Mouse (Mus musculus): Measurements from ENCODE around the gene Galnt12. TPM values are rescaled to one million over a fixed set of nuclear protein-coding genes. Genes with fewer than 3 reads are reported as not detected.

Gene Galnt12
- polyA plus RNA-seq, 1 experiment from 2014 or later: 23.1 TPM

DNA sequence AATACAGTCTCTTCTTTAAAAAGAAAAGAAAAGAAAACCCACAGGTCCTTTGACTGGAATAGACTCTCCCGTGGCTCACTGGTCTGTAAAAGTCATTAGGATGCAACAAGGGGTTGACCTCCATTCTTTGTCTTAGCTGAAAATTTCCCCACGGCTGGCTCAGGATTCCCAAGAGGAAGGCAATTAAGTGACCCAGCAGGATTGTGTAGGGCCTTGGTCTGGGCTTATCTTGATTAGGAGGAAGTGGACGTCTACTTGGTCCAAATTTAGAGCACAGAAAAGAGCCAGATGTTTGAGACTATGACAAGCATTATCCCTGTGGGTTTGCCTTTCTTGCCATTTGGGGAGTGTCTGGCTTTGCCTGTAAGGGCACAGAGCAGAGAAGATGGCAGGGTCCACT is 58.3 kb downstream of the Galnt12 start:
- Histone ChIP-seq H3K9me3 (ENCODE audit: control insufficient read depth, low read depth, low read length) (no peaks in the 10 kb centered on the region), H3K4me3 (ENCODE audit: low read depth, low read length) (no peak overlapping the region), H3K4me2 (replicated peaks; ENCODE audit: low read depth, low read length) (no peak overlapping the region), H3K27me3 (ENCODE audit: control insufficient read depth, insufficient read depth, low read length) (no peaks in the 10 kb centered on the region), H3K9ac (replicated peaks; ENCODE audit: low read depth, low read length) (no peak overlapping the region), H3K4me1 (ENCODE audit: control insufficient read depth, insufficient read depth, low read length) (peaks cover 6% of the 10 kb centered on the region; the same call in 1 of the 2 replicates), H3K36me3 (ENCODE audit: control insufficient read depth, insufficient read depth, low read length) (no peaks in the 10 kb centered on the region), H3K27ac (ENCODE audit: low read length) (0 out of 2 replicates have a peak overlapping the region, but pooled peaks have one; percentile 15)
- WGBS: 35% methylated on average over 3 of the region's 3 CpGs
- no peak for ATAC-seq (ENCODE audit: insufficient number of reproducible peaks, insufficient read depth, low FRiP score, low read depth)

DNA sequence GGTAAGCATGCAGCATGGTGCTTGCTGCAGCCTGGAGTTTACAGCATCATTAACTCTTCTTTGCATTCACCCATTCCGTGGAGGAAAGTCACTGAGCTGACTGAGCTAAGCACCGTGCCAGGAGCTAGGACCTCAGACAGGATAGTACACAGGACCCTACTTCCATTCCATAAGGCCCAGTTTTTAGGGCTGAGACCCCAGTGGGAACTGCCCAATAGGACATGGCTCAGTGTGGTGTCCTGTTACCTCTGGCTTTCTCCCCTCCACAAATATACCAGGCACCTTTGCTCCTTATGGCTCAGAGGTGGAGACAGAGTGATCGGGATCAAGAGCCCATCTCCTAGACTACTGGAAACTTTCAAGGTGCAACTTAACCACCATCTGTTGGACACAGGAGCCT is 59.1 kb downstream of the Galnt12 start:
- Histone ChIP-seq H3K9ac (replicated peaks; ENCODE audit: low read depth, low read length) (no peak overlapping the region), H3K4me2 (replicated peaks; ENCODE audit: low read depth, low read length) (no peak overlapping the region), H3K9me3 (ENCODE audit: control insufficient read depth, low read depth, low read length) (no peaks in the 10 kb centered on the region), H3K4me3 (ENCODE audit: low read depth, low read length) (no peak overlapping the region), H3K27ac (ENCODE audit: low read length) (no peak overlapping the region), H3K4me1 (ENCODE audit: control insufficient read depth, insufficient read depth, low read length) (peaks cover 6% of the 10 kb centered on the region; the same call in 1 of the 2 replicates), H3K36me3 (ENCODE audit: control insufficient read depth, insufficient read depth, low read length) (no peaks in the 10 kb centered on the region), H3K27me3 (ENCODE audit: control insufficient read depth, insufficient read depth, low read length) (no peaks in the 10 kb centered on the region)
- 95% methylated on average over 3 of the region's 3 CpGs for WGBS
- ATAC-seq (ENCODE audit: insufficient number of reproducible peaks, insufficient read depth, low FRiP score, low read depth): no peak

DNA sequence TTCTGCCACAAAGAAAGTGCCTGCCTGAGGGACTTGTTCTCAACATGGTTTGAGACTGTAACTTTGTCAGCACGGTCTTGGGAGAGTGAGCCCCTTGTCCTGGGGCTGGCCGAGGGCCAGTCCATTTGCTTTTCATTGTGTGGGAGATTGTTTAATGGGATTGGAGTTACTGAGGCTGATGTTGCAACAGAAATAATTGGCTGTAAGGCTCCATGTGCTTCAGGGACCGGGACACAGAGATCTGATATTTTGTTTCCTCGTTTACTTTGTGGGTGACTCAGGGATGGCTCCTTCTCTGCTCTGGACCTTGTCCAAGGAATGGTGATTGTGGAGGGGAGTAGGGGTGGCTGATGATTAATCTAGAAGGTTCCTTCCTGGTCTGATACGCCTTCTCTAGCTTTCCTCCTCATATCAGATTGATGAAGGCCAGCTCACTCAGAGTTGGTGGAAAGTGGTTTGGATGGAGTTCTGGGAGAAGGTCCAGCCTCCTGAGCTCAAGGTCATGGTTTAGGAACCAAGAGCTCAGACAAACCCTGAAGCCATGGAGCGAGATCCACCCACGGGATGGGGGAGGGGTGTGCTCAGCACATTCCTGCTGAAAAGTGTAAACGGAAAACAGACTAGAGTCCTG is 60.0 kb downstream of the Galnt12 start:
- H3K4me1 ChIP-seq (ENCODE audit: control insufficient read depth, insufficient read depth, low read length): peaks cover 6% of the 10 kb centered on the region; the same call in 1 of the 2 replicates
- 61% methylated on average over 8 of the region's 8 CpGs for WGBS
- H3K9ac ChIP-seq (replicated peaks; ENCODE audit: low read depth, low read length): no peak overlapping the region
- no peaks in the 10 kb centered on the region for H3K36me3 ChIP-seq (ENCODE audit: control insufficient read depth, insufficient read depth, low read length)
- peak; percentile 56; the same call in 1 of the 2 replicates for ATAC-seq (ENCODE audit: insufficient number of reproducible peaks, insufficient read depth, low FRiP score, low read depth)
- no peak overlapping the region for H3K4me2 ChIP-seq (replicated peaks; ENCODE audit: low read depth, low read length)
- H3K27me3 ChIP-seq (ENCODE audit: control insufficient read depth, insufficient read depth, low read length): no peaks in the 10 kb centered on the region
- H3K27ac ChIP-seq (ENCODE audit: low read length): no peak overlapping the region
- H3K9me3 ChIP-seq (ENCODE audit: control insufficient read depth, low read depth, low read length): no peaks in the 10 kb centered on the region
- no peak overlapping the region for H3K4me3 ChIP-seq (ENCODE audit: low read depth, low read length)

DNA sequence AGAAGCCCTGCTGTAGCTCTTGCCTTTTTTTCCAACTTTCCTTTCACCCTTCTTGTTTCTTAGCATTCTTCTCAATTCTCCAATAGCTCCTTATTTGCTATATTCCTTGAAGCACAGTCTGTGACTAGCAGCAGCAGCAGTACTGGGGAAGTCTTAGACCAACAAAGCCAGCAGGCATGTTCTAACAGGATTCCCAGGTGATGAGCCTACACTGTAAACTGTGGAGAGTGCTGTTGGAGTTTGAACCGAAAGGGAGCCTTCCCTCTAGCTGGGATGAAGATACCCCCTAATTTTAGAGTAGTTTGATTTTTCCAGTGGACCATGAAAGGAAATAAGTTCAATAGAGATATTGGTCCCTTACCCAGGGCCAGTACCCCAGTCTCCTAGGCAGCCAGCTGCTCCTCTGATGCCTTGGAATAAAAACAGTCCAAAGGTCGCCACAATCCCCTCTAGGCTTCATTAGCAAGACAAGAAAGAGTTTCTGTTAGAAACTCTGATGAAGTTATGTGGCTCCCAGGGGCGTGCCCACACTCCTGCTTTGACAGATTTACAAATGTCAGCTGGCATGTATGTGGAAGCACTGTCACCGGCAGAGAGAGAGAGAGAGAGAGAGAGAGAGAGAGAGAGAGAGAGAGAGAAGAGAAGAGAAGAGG is 69.5 kb downstream of the Galnt12 start:
- Histone ChIP-seq H3K4me2 (replicated peaks; ENCODE audit: low read depth, low read length) (no peak overlapping the region), H3K9me3 (ENCODE audit: control insufficient read depth, low read depth, low read length) (peaks cover 4% of the 10 kb centered on the region; the same call in 1 of the 2 replicates), H3K27ac (ENCODE audit: low read length) (0 out of 2 replicates have a peak overlapping the region, but pooled peaks have one; percentile 52), H3K4me1 (ENCODE audit: control insufficient read depth, insufficient read depth, low read length) (peaks cover 5% of the 10 kb centered on the region; the same call in 1 of the 2 replicates), H3K27me3 (ENCODE audit: control insufficient read depth, insufficient read depth, low read length) (no peaks in the 10 kb centered on the region), H3K9ac (replicated peaks; ENCODE audit: low read depth, low read length) (no peak overlapping the region), H3K36me3 (ENCODE audit: control insufficient read depth, insufficient read depth, low read length) (no peaks in the 10 kb centered on the region), H3K4me3 (ENCODE audit: low read depth, low read length) (no peak overlapping the region)
- ATAC-seq (ENCODE audit: insufficient number of reproducible peaks, insufficient read depth, low FRiP score, low read depth): no peak
- 21% methylated on average over 3 of the region's 4 CpGs for WGBS

DNA sequence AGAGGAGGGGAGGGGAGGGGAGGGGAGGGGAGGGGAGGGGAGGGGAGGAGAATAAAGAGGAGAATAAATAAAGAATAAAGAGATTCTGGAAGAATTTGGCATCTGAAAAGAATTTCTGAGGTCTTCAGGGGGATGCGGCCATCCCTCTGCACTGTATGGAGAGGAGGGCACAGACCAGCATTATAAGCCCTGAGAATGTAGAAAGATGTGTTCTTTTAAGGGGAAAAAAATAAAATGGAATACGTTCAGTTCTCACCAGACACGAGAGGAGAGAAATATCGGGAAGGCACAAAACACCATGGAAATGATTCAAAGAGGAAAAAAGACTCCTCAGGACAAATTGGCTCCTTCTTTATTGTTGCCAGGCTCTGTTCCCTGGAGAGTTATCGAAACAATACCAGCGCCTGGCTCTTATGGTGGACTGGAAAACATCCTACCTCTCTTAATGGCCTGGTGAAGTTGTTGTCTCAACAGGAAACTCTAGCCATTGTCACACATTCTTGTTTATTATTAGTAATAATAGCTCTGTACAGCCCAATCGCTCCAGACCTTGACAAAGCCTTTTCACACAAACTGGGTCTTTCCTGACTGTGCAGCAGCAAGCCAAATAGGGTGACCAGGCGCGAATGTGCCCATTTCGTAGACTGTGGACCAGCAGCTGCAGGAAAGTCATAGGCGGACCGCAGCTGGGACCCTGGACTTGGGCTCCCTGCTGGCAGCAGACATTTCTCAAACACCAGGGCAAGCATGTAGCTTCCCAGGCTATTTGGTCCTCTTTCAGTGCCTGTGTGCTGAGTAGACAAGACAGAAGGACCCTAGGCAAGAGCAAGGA is 70.3 kb downstream of the Galnt12 start:
- Histone ChIP-seq H3K27ac (ENCODE audit: low read length) (peak overlapping the region; percentile 44; the same call in 1 of the 2 replicates), H3K36me3 (ENCODE audit: control insufficient read depth, insufficient read depth, low read length) (no peaks in the 10 kb centered on the region), H3K4me3 (ENCODE audit: low read depth, low read length) (no peak overlapping the region), H3K9me3 (ENCODE audit: control insufficient read depth, low read depth, low read length) (peaks cover 4% of the 10 kb centered on the region; the same call in 1 of the 2 replicates), H3K4me2 (replicated peaks; ENCODE audit: low read depth, low read length) (no peak overlapping the region), H3K9ac (replicated peaks; ENCODE audit: low read depth, low read length) (no peak overlapping the region), H3K4me1 (ENCODE audit: control insufficient read depth, insufficient read depth, low read length) (peaks cover 5% of the 10 kb centered on the region; the same call in 1 of the 2 replicates), H3K27me3 (ENCODE audit: control insufficient read depth, insufficient read depth, low read length) (no peaks in the 10 kb centered on the region)
- WGBS: 75% methylated on average over 12 of the region's 12 CpGs
- ATAC-seq (ENCODE audit: insufficient number of reproducible peaks, insufficient read depth, low FRiP score, low read depth): no peak

DNA sequence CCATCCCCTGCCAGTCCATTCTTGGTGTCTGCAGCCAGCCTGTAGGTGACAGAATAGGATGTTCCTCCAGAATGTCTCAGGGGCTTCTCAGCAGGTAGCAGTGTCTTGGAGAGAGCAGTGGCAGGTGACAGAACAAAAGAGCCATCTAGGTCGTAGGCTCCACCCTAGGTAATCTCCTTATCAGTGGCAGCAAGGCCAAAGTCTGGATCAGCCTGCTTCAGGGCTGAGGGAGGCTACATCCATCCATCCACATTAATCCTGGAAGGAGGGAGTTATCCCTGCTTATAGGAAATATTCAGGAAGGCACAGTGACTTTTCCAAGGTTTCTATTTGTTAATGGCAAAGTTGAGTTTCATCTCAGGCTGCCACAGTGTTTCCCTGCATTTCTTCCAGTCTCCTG is 80.6 kb downstream of the Galnt12 start:
- Histone ChIP-seq H3K9ac (replicated peaks; ENCODE audit: low read depth, low read length) (no peak overlapping the region), H3K4me3 (ENCODE audit: low read depth, low read length) (no peak overlapping the region), H3K9me3 (ENCODE audit: control insufficient read depth, low read depth, low read length) (no peaks in the 10 kb centered on the region), H3K27ac (ENCODE audit: low read length) (no peak overlapping the region), H3K36me3 (ENCODE audit: control insufficient read depth, insufficient read depth, low read length) (no peaks in the 10 kb centered on the region), H3K4me1 (ENCODE audit: control insufficient read depth, insufficient read depth, low read length) (0 out of 2 replicates have a peak, but pooled peaks cover 2% of the 10 kb centered on the region), H3K27me3 (ENCODE audit: control insufficient read depth, insufficient read depth, low read length) (no peaks in the 10 kb centered on the region), H3K4me2 (replicated peaks; ENCODE audit: low read depth, low read length) (no peak overlapping the region)
- ATAC-seq (ENCODE audit: insufficient number of reproducible peaks, insufficient read depth, low FRiP score, low read depth): no peak
- WGBS: 43% methylated on average over 1 of the region's 1 CpGs

Other genes with a start within 250 kb of the Galnt12 start
- 0.08 and 0.09 TPM in 2 replicates for gene Gabbr2, start 100.0 kb upstream of the Galnt12 start, polyA plus RNA-seq (2014; fragmentation: Nextera tagmentation; extraction: Ambion mirVana)
- gene Anks6, start 34.5 kb upstream of the Galnt12 start, polyA plus RNA-seq (2014; fragmentation: Nextera tagmentation; extraction: Ambion mirVana): 4.8 and 6.2 TPM in 2 replicates
- 23.1 and 23.8 TPM in 2 replicates for gene Col15a1, start 116.3 kb downstream of the Galnt12 start, polyA plus RNA-seq (2014; fragmentation: Nextera tagmentation; extraction: Ambion mirVana)

Measured in stomach, embryonic 14.5 days (tissue).